Mouse (Mus musculus) Muller cell, postnatal 12 days (primary cell): ENCODE results near the gene AW551984.

ENCODE experiments used
- DNase-seq: peaks from one replicate; pipeline ENCODE4 v3.0.0-alpha.2; 2015; ENCODE audit errors: inconsistent ontology term

The AW551984 gene

DNA sequence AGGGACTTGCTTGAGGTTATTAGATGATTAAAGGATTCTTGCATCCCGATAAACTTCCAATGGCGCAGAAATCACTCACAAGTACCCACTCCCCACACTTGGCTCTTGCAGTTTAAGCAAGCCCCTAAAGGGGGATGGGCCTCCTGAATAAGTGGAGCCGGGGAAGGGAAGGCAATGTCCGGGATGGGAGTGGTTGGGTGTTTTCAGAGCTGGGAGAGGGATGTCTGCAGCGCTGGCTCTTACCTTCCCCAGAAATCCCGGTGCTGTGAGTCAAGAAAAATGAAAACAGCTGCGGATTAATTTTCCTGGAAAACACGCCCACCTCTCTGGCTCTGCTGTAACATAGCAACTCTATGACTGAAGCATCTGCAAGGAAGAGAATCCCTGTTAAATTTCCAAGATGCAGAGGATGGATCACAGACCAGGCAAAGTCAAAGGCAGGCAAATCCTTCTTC is at the start of gene AW551984:
Gene AW551984 (minus strand): TSS at position 405 of the 455 bp plus-strand sequence.
- DNase-seq: peak; percentile 9

DNA sequence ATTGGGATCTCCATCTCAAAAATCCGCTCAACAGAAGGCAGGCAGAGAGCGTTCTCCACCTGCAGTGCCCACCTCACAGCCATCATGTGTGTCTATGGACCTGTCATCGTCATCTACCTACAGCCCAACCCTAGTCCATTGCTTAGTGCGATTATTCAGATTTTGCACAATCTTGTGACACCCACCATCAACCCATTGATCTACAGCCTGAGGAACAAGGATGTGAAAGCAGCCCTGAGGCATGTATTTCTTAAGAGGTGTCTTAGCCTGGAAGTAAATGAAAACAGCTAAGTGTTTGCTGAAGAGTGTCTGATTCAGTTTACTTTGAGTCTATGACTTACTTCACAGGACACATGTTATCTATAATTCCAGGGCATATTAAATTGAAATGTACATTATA is 43.2 kb upstream of the AW551984 start:
- no peak for DNase-seq

DNA sequence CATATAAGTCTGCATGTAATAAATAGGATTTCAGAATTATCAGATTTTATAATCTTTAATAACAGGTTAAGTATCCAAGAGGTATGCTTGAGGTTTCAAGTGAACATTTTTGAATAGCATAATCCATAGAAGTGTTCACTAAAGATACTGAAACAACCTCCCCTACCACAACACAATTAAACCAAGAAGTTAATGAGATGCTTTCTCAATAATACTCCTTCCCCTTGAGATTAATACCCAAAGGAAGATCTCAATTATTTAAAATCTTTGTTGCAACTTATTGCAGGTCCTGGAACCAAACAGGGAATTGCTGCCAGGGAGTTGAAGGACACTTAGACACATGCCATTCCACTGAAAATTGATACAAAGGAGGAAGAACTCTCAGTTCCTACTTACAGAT is 40.6 kb upstream of the AW551984 start, which contains the start of gene Olfr961:
Gene Olfr961 (plus strand): TSS at position 301 of the 400 bp plus-strand sequence.
- DNase-seq: no peak

DNA sequence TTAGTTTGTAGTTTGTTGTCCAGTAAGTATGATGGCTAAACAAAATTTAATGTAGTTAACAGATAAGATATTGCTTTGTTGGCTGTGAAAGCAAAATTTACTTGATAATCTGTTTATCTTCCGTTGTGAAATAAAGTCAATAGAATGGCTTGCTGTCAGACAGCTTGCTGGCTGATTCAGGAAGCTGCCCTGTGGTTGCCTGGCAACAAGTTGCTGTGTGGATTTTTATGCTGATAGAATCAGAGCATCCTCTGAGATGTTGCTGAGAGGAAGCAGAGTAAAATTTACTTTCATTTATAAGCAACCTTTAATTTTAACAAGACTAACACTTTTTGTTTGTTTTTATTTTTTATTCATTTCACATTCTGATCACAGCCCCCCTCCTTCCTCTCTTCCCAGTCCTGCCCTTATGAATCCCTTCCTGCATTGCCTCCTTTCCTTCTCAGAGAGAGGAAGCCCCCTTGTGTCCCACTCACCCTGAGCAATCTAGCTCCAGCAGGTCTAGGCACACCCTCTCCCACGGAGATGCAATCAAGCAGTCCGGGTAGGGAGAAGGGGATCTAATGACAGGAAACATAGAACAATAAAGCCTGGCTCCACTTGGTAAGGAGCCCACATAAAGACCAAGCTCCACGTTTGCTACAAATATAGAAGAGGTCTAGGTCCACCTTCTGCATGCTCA is 29.9 kb upstream of the AW551984 start:
- no peak for DNase-seq

DNA sequence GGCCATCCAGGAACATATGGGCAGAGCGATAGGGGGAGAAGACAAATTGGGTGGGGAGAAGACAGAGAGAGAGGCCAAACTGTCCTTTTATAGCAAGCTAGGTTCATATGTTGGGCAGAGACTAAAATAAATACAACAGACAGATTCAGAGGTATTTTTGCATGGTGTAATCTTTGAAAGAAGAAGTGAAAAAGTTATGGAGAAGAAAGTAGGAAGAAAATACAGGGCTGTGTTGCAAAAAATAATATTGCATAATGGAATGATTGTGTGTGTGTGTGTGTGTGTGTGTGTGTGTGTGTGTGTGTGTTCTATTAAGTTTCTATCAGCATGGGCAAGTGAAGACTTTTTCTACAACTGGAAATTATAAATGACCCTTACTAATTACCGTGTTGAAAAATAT is 24.9 kb upstream of the AW551984 start:
- DNase-seq: no peak

DNA sequence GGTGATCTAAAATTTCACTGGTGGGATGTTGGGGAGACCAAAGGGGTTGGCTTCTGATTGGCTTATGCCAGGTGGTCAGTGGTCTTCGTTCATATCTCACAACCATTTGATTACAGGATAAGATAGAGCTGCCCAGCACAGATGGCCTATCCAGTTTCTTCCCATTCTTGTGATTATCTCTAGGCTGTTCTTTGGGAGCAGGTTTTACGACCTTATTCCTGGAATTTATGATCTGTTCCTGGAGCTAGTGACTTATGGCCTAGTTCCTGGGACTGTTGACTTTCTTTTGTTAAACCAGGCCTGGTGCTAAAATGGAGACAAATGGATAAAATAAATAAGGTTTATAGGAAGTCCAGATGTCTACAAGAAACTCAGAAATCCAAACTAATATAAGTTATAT is 20.5 kb upstream of the AW551984 start:
- DNase-seq: no peak

DNA sequence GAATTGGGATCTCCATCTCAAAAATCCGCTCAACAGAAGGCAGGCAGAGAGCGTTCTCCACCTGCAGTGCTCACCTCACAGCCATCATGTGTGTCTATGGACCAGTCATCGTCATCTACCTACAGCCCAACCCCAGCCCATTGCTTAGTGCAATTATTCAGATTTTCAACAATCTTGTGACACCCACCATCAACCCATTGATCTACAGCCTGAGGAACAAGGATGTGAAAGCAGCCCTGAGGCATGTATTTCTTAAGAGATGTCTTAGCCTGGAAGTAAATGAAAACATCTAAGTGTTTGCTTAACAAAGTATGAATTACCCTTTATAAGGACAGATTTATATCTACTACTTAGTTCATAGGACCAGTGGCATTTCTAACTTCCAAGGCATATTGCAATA is 19.6 kb upstream of the AW551984 start:
- no peak for DNase-seq

DNA sequence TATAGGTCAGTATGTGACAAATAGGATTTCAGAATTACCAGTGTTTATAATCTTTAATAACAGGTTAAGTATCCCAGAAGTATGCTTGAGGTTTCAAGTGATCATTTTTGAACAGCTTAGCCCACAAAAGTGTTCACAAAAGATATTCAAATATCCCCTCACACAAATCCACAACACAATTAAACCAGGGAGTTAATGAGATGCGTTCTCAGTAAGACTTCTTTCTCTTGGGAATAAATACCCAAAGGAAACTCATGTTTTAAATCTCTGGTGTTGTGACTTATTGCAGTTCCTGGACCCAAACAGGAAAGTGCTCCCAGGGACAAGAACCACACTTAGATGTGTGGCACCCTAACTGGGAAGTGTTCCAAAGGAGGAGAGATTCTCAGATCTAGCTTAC is 16.9 kb upstream of the AW551984 start, which contains the start of gene Olfr960:
Gene Olfr960 (plus strand): TSS at position 301 of the 400 bp plus-strand sequence.
- DNase-seq: no peak

DNA sequence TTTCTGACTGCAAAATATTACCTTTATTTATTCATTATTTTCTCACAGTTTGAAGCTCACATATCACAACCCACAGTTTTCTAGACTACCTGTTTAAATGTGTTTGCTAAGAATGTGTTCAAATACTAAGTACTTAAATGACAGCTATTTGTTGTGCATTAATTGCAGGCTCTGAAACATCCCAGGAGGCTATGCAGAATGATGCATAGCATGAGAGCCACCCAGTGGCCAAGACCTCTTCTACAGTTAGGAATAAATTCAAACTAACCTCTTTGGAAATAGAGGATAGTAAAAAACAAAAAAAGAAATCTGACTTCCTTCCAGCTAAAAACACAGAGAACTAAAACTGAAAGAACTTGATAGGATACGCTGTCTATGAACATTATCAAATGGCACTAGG is 7.8 kb upstream of the AW551984 start:
- DNase-seq: no peak

DNA sequence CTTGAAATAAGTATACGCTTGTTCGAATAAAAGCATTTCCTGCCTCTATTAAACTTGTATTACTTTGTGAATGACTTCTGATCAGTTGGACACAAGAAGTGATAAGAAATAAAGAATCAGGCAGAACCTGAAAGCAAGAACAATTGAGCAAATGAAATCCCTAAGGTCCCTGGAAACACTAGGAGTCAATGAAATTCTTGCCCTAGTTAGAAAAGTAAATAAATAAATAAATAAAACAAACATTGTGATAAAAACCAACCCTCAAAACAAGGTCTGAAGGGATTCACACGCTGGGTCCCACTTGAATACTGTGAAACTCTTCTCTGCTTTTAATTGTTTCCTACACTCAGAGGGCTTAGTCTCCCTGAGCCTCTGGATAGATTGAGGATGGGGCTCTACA is 6.2 kb upstream of the AW551984 start, which contains the start of gene Olfr148:
Gene Olfr148 (plus strand): TSS at position 301 of the 400 bp plus-strand sequence.
- no peak for DNase-seq

DNA sequence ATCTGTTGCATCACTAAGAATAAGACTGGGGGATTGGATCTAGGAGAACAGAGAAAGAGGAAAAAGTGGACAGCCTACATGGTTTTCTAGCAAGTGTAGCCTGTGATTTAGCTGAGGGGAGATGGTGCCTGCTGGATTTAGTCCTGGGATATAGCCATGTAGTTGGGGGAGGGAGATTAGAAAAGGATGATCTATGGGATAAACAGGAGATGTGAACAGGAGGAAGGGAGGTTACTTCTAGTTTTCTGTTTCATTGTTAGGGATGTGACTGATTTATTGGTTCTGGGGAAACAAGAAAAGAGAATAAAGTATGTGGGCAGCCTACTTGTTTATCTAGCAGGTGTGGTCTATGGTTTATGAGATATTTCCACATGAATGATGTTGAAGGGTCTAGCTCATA is 4.3 kb upstream of the AW551984 start:
- DNase-seq: no peak

DNA sequence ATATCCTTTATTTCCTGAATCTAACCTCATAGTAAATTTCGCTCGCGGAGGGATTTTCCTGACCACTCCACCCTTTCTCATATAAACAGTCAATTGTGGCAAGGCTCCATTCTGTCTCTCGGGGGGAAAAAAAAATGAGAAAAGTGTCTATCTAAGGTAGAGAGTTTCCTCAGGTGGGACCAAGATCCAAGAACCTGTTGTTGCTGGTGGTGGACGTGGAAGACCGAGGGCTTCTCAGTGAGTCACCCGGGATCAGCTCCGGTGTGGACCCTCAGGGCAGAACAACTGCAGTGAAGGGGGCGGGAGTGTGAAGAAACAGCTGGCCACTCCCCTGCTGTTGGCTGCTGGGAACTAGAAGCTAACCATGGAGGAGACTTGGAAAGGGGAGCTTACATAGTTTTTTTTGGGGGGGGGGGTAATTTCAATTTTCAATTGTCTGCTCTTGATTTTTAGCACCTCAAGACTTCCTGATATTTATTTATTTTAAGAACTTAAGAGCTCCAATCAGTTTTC is 814 bp downstream of the AW551984 start:
- DNase-seq: peak; percentile 1

DNA sequence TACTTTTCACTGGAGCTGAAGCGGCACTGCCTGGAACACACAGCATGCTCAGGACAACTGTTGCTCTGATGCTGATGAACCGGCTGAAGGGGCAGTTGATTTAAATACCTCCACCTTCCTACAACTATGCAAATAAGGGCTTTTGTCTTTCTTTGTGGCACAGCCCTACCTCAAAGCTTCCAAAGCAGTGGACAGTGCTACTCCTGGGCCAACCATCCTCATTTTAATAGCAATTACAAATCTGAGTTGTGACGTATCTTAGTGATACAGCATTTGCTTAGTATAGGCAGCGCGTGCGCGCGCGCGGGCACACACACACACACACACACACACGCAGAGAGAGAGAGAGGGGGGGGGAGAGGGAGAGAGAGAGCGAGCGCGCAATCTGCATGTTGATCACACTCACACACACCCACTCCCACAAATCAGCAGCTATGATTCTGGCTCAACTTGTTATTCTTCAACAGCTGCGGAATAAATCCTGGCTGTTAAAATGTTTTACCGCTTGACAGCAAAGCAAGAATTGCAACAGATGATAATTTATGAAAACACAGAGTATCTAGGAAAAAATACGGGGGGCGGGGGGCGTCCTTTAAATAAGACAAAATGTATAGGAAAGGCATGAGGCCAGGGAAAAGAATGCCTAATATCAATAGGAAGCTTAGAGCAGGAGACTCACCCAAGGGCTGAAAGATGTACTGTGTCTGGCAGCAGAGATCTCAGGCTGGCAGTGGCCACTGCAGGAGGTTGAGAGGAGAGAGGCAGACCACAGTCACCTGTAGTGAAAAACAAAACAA is 1.5 kb downstream of the AW551984 start:
- DNase-seq: peak; percentile 9

DNA sequence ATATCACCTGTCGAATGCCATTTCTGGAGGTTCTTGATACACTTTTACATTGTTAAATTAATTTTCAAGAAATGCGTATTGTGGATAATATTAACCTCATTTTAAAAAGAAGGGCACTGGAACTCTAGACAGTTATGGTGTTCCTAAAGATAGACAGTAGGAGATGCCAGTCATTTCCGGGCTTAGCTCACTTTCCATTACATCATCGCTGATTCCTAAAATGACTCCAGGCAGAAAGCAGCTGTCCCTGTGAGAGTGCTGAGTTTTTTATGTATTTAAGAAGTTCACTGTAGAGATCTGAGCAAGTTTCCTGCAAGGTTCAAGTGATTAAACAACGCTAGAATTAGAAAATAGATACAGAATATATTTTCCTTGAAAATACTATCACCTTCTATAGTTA is 27.2 kb downstream of the AW551984 start:
- no peak for DNase-seq

DNA sequence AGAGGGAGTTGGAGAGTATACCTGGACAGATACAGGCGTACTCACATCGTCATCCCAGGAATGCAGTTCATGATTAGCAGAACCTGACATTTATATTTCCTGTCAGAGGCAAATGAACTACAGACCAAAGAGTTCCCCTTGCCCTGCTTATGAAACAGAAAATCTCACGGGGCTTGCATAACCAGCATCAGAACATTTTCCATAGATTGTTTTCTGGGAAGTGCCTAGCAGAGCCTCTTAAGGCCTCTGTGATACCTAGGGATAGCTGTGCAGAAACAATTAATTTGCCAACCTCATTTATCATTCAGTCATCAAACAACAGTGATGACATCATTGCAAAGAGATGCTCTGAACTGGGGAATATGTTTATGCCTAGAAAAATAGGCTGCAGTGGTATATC is 28.7 kb downstream of the AW551984 start, which contains the start of gene Olfr959:
Gene Olfr959 (minus strand): TSS at position 101 of the 400 bp plus-strand sequence.
- no peak for DNase-seq

DNA sequence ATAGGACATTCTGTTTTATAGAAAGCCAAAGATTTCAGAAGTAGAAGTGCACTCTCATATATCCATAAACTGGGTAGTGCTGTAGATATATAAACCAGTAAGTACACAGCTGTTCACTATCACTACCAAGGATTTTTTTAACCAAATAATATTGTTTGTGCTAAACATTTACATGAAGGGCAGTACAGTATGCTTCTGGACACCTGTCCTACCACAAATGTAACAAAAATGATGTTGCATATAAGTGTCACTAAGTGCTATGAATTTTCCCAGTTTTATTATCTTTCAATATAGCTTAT is 45.9 kb downstream of the AW551984 start:
- DNase-seq: no peak

DNA sequence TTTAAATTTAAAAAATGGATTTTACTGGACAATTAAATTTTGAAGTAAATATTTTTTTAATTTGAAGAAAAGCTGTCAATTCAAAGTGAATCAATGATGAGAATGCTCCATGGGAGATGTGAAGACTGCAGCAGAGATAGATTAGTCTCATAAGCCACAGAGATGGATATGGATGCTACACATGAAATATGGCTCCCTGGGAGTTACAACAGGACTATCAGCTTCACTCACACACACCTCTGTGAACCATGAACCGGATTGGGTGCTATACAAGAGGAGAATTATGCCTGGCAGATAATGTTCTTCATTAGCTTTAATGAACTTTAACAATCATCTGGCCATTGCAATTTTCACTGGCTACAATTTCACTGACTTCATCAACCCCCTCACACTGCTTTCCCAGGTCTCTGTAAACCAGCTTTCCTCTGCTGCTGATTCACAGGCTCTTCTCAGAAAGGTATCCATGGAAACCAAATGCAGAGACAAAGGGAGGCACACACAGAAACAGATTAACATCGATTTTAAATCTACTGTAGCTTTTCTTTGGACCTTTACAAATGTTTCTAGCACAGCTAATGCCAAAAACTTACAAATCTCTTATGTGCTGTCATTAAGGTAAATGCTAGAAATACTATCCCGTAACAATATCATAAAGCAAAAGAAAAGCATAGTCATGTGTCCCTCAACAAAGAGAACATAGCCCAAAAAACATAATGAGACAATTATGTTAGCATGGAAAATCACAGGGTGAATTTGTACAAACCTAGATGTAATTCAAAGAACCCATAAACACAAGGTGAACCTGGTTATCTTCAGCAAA is 46.5 kb downstream of the AW551984 start:
- peak; percentile 24 for DNase-seq

DNA sequence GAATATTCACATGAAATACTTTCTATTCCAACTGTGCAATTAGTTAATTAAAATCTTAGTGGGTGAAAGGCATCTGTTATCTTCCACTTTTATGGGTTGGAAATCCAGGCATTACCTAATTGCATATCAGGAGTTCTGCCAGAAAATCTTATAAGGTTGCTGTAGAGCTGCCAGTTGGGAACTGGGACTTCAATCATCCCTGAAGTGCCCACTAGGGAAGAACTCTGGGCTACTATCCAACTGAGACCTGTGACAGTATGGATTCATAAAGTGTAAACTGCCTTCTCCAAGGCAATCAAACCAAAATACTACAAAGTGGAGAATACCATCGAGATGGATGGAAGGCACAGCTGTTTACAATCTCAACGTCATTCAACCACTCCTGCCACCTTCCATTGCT is 50.3 kb downstream of the AW551984 start, which contains the start of gene Olfr958:
Gene Olfr958 (minus strand): TSS at position 109 of the 400 bp plus-strand sequence.
- no peak for DNase-seq

DNA sequence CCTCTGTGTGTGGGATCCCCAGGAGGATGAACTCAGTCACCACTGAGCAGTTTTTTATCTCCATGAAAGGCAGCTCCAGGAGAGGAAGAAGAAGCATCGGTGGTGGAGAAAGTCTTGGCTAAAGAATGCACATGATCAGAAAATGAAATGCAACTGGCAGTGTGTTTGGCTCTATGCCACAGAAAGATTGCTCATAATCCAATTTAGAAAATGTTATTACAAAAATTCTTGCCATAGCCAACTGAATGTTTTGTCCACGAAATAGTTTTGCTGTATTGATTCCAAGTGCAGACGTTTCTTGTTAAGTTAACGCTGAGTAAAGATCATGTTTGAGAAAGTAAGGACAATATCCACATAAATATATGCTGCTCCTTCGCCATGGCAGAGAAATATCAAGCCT is 53.4 kb downstream of the AW551984 start:
- DNase-seq: peak; percentile 47
